ENCODE assay signal across 11 mouse cellular contexts in genomic region chr12:83882503-83882902, GRCm38 (mm10). TPM values are rescaled to one million over a fixed set of nuclear protein-coding genes. Genes with fewer than 3 reads are reported as not detected.
A peak's percentile ranks its signal among the peaks of the same experiment; 100 is the strongest.
DNase-seq lines count a peak whose midpoint lies in the region; ATAC-seq lines count a peak whose summit lies in the region.
"Had no signal": no experiment of that assay in that cellular context is flagged by ENCODE, and none has a peak within 500 bp of the region (broad histone marks: within the 10 kb centered on the region; RNA-seq: fewer than 3 reads in every experiment).

No protein-coding gene starts in this region.

- H3K27me3 ChIP-seq in embryonic facial prominence, embryonic 14.5 days (replicated peaks; ENCODE audit: control insufficient read depth, insufficient read depth, low read length) = no peaks in the 10 kb centered on the region
- H3K27me3 ChIP-seq in forebrain, embryonic 14.5 days (replicated peaks; ENCODE audit: control insufficient read depth, insufficient read depth, low read length) = no peaks in the 10 kb centered on the region
- H3K27me3 ChIP-seq: heart, embryonic 13.5 days; intestine, embryonic 15.5 days; limb, embryonic 12.5 days; midbrain, embryonic 12.5 days had no signal

- peaks cover 6% of the 10 kb centered on the region; the same call in 1 of the 2 replicates for H3K36me3 ChIP-seq in embryonic facial prominence, embryonic 14.5 days (ENCODE audit: control insufficient read depth, insufficient read depth, low read length)
- no peaks in the 10 kb centered on the region for H3K36me3 ChIP-seq in forebrain, embryonic 14.5 days (ENCODE audit: control insufficient read depth, insufficient read depth, low read length)
- H3K36me3 ChIP-seq: intestine, embryonic 15.5 days had no signal

- ATAC-seq in embryonic facial prominence, embryonic 14.5 days (ENCODE audit: low read depth) = 0 out of 2 replicates have a peak, but pooled peaks have one; percentile 47
- no peak for ATAC-seq in forebrain, embryonic 14.5 days

- H3K4me2 ChIP-seq in embryonic facial prominence, embryonic 14.5 days (ENCODE audit: low read depth, low read length) = no peak overlapping the region
- H3K4me2 ChIP-seq in forebrain, embryonic 14.5 days (ENCODE audit: low read length) = no peak overlapping the region
- H3K4me2 ChIP-seq: heart, embryonic 13.5 days; intestine, embryonic 15.5 days; limb, embryonic 12.5 days; midbrain, embryonic 12.5 days had no signal

- H3K9ac ChIP-seq in embryonic facial prominence, embryonic 14.5 days (ENCODE audit: low read depth, low read length) = no peak overlapping the region
- H3K9ac ChIP-seq in forebrain, embryonic 14.5 days (ENCODE audit: low read length) = no peak overlapping the region
- H3K9ac ChIP-seq: heart, embryonic 13.5 days; intestine, embryonic 15.5 days; limb, embryonic 12.5 days; midbrain, embryonic 12.5 days had no signal

- no peak overlapping the region; the same call in 1 of the 2 replicates for H3K27ac ChIP-seq in embryonic facial prominence, embryonic 14.5 days (replicated peaks; ENCODE audit: low read depth, low read length)
- H3K27ac ChIP-seq in forebrain, embryonic 14.5 days (ENCODE audit: low read depth, low read length) = no peak overlapping the region
- H3K27ac ChIP-seq: heart, embryonic 13.5 days; intestine, embryonic 15.5 days; limb, embryonic 12.5 days; midbrain, embryonic 12.5 days had no signal

- H3K9me3 ChIP-seq in embryonic facial prominence, embryonic 14.5 days (ENCODE audit: control insufficient read depth, low read length) = no peaks in the 10 kb centered on the region
- H3K9me3 ChIP-seq in forebrain, embryonic 14.5 days (replicated peaks; ENCODE audit: control insufficient read depth, low read length) = no peaks in the 10 kb centered on the region
- H3K9me3 ChIP-seq: heart, embryonic 13.5 days; intestine, embryonic 15.5 days; limb, embryonic 12.5 days; midbrain, embryonic 12.5 days had no signal

- H3K4me1 ChIP-seq in embryonic facial prominence, embryonic 14.5 days (ENCODE audit: control insufficient read depth, insufficient read depth, low read length) = no peaks in the 10 kb centered on the region
- peaks cover 4% of the 10 kb centered on the region; the same call in 1 of the 2 replicates for H3K4me1 ChIP-seq in forebrain, embryonic 14.5 days (ENCODE audit: control insufficient read depth, insufficient read depth, low read length)
- H3K4me1 ChIP-seq: intestine, embryonic 15.5 days; limb, embryonic 12.5 days; midbrain, embryonic 12.5 days had no signal

- DNase-seq in right cerebral cortex, adult 18-20 months = peak; percentile 27
- no peak for DNase-seq in right cerebral cortex, postnatal 25 days
- peak; percentile 75 for DNase-seq in embryonic facial prominence, embryonic 14.5 days (ENCODE audit: low spot score)
- DNase-seq in lung, postnatal 10 days = peak; percentile 15
- no peak for DNase-seq in thymus, postnatal 14 days
- DNase-seq in neural tube, embryonic 10.5 days (ENCODE audit: extremely low spot score, low spot score) = no peak
- DNase-seq in forebrain, embryonic 14.5 days (ENCODE audit: low spot score) = no peak

- 78% methylated on average over 7 of the region's 7 CpGs for WGBS in embryonic facial prominence, embryonic 14.5 days
- 95% methylated on average over 7 of the region's 7 CpGs for WGBS in forebrain, embryonic 14.5 days

- no peak overlapping the region for H3K4me3 ChIP-seq in embryonic facial prominence, embryonic 14.5 days (ENCODE audit: low read depth, low read length)
- H3K4me3 ChIP-seq in forebrain, embryonic 14.5 days (ENCODE audit: low read depth, low read length) = no peak overlapping the region
- H3K4me3 ChIP-seq: heart, embryonic 13.5 days; intestine, embryonic 15.5 days; limb, embryonic 12.5 days; midbrain, embryonic 12.5 days had no signal

RNA-seq across cellular contexts. Expression of gene Numb, which starts 39.2 kb away (rescaled TPM):
- polyA plus RNA-seq in embryonic facial prominence, embryonic 14.5 days (2014; fragmentation: Nextera tagmentation; extraction: Ambion mirVana) = 29.9 and 33.1 TPM in 2 replicates
- 12.9 and 16.2 TPM in 2 replicates for polyA plus RNA-seq in forebrain, embryonic 14.5 days (2014; fragmentation: Nextera tagmentation; extraction: Ambion mirVana)

Comparison
In these comparisons a context has a peak if more than half of its experiments do, and no peak if none do; other contexts are left out.
1. DNase-seq: peak in right cerebral cortex, adult 18-20 months (single experiment), embryonic facial prominence, embryonic 14.5 days (single experiment) and lung, postnatal 10 days (single experiment); none in right cerebral cortex, postnatal 25 days (single experiment), thymus, postnatal 14 days (single experiment), neural tube, embryonic 10.5 days (single experiment) and forebrain, embryonic 14.5 days (single experiment).